Mouse (Mus musculus) heart, adult 8-10 months (tissue): ENCODE results near the gene Polr3c. TPM values are rescaled to one million over a fixed set of nuclear protein-coding genes. Genes with fewer than 3 reads are reported as not detected.
"Not testable (repeated sequence)": the region's sequence is repeated elsewhere in the genome, so short reads cannot be mapped to it uniquely, and the experiment has no call there.

Experiments
- DNase-seq: peaks from one replicate; pipeline ENCODE4 v3.0.0; 2022; ENCODE audit warnings: low spot score
- total RNA-seq, 4 experiments: library from RNA; stranded (reverse); gene quantifications; 2 replicates each; pipeline ENCODE4 v1.2.4; 2022

The Polr3c gene
- total RNA-seq, 4 experiments from 2014 or later, result 22.8 to 25.7 (median 24.0) TPM

DNA sequence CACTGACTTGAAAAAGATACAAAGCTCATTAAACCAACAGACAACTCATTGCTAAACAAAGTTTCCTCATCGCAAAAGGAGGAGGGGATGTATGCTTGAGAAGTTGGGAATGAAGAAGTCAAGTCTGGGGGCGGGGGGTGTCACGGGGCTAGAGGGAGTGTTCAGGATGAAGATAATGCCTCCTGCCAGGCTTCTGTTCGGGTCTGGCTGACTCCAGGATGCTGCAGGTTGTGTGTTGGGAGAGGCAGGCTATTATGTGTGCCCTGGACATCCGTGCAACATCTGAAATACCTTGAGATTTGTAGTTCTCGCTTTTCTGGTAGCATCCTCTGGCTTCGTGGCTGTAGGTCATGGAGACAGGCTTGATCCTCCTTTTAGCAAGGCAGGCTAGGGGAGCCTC is 49.0 kb downstream of the Polr3c start:
- no peak for DNase-seq

DNA sequence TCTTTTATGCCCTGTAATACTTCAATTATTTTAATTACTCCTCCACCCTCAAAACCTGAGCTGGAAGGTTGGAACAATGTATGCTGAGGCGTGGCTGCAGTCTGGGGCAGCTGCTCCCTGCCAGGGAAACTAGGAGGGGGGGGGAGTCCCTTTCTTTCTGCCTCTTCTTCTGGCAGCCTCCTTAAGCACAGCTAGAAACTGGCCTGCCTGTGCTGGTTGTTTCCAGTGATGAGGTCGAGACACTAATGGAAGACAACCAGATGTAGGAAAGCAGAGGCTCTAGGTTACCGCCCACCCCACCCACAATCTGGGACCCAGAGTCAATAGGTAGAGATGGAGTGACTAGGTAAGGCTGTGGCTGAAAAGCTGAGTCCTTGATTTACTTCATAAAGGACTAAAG is 51.7 kb downstream of the Polr3c start:
- DNase-seq, result no peak

DNA sequence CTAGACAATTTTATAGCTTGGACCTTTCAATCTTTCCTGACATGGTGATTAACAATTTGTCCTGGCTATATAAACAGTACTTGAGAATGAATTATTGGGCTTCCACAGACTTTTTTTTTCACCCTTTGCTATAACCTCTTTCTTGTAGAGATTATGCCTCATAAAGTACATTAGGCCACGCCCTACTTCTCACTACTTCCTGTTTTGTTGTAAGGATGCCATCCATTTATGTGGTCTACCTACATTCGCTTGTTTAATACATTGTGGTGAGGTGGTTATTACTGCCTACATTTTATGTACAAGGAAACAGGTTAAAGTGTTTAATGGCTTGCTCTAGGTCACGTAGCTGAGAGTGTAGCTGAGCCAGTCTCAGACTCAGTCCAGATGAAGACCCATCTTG is 52.3 kb downstream of the Polr3c start:
- no peak for DNase-seq

DNA sequence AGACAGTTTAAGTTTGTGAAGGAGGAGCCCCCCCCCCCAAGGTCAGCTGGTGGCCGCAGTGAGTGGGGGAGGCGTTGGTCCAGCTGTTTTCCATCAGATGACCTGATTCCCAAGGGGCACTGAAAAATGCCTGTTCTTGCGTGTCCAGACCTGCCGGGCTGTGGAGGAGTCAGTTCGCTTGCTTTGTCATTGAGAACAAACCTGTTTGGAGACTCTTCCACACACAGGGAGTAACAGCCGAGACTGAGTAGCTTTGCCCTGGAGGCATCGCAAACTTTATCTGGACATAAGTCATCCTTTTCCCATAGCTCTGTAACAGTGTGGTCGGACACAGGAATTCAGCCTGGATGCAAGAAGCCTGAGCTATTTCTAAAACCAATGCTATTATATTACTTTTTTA is 53.0 kb downstream of the Polr3c start:
- DNase-seq, result no peak

DNA sequence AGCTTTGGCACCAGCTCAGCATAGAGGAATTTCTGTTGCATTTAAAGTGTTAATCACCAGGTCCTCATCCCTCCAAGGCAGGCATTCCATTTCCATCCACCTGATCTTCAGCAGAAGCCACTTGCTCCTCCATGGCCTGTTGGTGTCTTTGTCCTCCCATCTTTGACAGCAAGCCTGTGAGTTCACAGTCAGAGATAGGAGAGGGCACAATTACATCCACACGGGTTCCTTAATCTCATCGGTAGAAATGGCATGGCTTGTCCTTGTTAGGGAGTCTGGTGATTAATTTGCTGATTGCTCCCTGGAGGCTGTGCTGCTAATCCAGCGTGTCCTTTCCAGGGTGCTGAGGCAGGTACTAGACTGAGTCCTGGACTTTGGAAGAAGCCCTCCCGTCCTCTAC is 53.9 kb downstream of the Polr3c start:
- no peak for DNase-seq

DNA sequence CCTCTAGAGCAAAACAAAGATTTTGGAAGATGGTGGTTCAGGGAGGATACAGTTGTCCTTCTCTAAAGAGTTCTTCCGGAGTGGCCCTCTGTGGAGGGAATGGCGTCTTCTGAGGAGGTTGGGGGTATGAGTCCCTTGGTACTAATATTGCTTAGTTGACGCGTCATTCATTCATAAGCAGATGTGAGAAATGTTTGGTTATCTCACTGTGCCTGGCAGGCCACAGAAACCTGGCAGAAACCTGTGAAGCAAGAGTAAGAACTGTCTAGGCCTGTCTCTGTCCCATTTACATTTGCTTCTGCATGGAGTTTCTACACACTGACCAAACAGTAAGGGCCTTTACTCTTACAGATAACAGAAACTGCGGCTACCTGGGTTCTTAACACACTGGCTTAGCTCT is 55.9 kb downstream of the Polr3c start:
- DNase-seq, result no peak

DNA sequence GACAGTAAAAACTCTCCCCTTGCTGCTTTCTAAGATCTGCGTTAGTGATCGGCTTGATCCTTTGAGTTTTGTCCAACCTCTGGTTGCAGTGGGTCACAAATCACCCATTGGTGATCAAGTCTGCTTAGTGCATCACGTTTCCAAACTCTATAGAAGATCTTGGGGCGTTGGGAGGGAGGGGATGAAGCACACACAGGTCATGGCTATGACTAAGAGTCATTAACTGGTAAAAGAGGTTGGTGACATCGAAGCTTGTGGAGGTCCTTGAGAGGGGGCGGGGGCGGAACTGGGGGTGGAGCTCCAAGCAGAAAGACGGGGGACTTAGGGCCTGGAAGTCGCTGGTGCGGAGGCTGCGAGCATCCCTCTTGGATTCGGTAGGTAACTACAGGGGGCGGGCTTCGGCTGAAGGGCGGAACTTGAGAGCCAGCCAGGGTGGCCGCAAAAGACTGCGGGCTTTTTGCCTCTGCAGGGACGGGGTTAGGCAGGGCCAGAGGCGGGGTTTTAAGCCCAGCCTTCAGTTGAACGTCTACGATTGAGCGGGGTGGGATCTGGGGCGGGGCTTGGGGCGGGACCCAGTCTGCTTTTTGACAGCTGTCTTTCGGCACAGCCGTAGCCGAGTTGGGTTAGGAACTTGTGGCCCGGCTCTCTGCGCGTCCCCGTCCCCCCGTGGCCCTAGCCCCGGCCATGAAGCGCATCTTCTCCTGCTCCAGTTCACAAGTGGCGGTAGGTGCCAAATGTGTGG is 57.5 kb downstream of the Polr3c start, which contains the start of gene Ankrd35:
Gene Ankrd35, plus strand, starts transcription at position 405 of the 742 bp plus-strand sequence.
- DNase-seq, result peak; percentile 56

DNA sequence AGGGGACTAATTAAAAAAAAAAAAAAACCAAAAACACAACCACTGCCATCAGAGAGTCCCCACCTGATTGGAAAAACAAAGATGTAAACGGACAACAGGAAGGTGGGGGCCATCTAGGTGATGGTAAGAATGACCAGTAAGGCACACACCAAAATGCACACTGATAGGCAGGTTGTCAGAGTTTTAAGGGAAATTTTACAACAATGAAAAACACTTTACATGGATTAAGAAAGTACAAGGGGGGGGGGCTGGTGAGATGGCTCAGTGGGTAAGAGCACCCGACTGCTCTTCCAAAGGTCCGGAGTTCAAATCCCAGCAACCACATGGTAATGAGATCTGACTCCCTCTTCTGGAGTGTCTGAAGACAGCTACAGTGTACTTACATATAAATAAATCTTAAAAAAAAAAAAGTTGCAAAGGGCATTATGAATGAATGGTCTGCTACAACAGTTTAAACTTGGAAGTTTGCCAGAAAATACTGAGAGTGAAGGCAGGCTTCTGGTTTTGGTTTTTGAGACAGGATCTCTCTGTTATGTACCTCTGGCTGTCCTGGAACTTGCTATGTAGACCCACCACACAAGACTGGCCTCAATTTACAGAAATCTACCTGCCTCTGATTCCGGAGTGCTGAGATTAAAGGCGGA is 58.9 kb downstream of the Polr3c start:
- no peak for DNase-seq

DNA sequence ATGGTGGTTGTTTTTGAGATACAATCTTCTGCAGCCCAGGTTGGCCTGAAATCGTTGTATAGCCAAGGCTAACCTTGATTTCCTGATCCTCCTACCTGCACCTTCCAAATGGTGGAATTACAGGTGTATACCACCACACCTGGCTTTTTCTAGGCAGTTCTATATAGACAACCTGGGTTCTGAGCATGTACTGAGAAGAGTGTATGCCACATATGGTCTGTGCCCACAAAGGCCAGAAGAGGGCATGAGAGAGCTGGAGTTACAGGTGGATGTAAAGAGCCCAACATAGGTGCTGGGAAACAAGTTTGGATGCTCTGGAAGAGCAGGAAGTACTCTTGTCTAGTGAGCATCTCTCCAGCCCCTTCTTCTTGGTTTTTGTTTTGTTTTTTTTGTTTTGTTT is 60.1 kb downstream of the Polr3c start:
- DNase-seq, result no peak

DNA sequence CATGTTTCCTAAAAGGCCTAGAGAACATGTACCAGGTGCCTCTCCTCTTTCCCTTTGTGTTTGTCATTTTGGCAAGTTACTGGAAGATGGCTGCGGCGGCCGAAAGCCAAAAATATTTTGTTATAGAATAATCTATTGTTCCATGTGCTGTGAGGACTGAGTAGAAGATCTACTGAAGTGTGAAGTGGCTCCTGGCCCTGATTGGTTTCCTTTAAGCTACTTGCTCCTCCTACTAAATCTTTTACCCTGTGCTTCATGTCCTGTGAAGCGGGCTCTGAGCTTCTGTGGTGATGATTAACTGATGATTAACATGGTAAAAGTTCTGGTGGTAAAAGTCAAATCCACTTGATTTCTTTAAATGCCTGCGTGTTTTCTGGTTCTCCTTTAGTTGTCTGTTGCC is 60.5 kb downstream of the Polr3c start:
- no peak for DNase-seq

DNA sequence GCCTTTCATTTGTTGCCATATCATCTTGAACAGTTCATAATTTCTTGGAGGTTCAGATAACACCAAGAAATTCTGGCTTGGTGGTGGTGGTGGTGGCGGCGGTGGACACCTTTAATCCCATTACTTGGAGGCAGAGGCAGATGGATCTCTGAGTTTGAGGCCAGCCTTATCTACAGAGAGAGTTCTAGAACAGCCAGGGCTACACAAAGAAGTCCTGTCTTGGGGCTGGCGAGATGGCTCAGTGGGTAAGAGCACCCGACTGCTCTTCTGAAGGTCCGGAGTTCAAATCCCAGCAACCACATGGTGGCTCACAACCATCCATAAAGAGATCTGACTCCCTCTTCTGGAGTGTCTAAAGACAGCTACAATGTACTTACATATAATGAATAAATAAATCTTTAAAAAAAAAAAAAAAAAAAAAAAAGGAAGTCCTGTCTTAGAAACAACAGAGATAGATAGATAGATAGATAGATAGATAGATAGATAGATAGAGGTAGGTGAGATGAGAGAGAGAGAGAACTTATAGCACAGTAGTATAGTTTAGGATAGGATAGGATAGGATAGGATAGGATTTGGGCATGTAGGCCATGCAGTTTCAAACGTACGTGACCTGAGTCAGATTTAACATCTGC is 61.6 kb downstream of the Polr3c start:
- DNase-seq, result not testable (repeated sequence)

DNA sequence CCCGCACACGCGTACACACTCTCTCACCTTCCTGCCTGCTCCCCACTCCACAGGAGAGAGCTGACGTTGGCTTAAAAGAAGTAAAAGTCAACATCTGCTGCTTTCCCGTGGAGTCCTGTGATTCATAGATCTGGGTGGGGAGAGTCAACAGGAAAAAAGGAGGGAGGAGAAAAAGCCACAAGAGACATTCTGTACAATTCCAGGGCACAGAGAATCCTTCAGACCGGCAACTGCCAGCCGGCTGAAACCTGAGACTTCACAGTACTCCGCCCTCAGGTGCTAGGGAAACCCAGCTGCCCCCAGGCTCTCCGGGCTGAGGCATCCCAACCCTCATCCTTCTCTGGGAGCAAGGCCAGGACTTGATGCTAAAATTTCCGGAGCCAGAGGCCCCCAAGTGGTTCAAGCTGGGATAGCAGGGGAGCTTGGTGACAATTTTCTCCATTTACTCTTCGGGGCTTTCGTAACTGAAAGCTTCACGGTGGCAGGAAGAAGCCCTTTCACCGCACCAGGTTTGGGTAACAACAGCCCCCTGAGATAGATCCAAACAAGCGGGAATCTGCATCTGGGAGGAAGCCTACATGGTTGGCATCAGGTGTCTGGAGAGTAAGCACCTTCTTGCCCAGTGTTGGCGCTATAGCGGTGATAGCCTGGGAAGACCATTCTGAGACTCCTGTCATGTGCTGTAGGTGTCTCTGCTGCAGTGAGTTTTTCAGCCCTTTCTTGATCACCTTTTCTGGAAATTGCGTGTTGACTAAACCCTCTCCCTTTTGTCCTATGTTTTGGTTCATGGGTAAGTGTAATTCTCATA is 63.8 kb downstream of the Polr3c start:
- peak; percentile 83 for DNase-seq

DNA sequence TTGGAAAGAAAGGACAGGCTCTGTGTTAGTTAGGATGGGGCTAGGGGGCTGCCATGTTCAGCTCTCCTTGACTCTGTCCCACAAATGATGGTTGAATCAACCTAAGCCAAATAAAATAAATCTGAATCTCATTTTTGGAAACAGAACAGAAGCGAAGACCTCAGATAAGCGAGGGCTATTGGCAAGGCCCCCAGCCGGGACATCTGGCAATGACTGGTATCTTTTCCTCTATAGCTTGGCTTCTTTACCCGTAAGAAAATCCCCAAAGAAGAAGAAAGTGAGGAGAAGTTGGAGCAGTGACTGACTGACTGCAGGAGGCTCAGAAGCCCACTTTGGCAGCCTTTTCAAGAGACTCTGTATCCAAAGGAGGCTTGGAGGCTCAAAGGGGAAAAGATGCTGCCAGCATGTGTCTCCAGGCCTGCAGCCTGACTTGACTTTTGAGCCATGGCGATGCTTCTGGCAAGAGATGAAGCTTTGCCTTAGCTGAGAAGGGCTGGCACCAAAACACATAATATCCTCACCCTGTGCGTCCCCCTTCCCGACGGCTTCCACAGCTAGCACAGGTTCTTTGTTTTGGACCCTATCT is 64.6 kb downstream of the Polr3c start:
- no peak for DNase-seq

Other genes with a start within 250 kb of the Polr3c start
- gene Hfe2, start 202.5 kb downstream of the Polr3c start, total RNA-seq, result 100 to 1,000 TPM; 271 to 333 (median 312) TPM
- 100 to 1,000 TPM; 346 to 908 (median 654) TPM for gene Txnip, start 169.7 kb downstream of the Polr3c start, total RNA-seq
- gene Gm16253, start 150.6 kb downstream of the Polr3c start, total RNA-seq, result 1 to 10 TPM in 3 of 4 experiments, not detected in 1; 2.5 to 3.3 (median 3.2) TPM
- 10 to 100 TPM; 31.7 to 35.2 (median 34.7) TPM for gene Polr3gl, start 133.4 kb downstream of the Polr3c start, total RNA-seq
- 1 to 10 TPM; 1.1 to 2.5 (median 2.0) TPM for gene Ankrd34a, start 131.0 kb downstream of the Polr3c start, total RNA-seq
- 10 to 100 TPM; 20.9 to 31.1 (median 25.8) TPM for gene Lix1l, start 126.5 kb downstream of the Polr3c start, total RNA-seq
- 10 to 100 TPM; 29.0 to 39.9 (median 32.0) TPM for gene Rbm8a, start 97.7 kb downstream of the Polr3c start, total RNA-seq
- 10 to 100 TPM; 33.9 to 41.4 (median 36.5) TPM for gene Pex11b, start 92.3 kb downstream of the Polr3c start, total RNA-seq
- gene Gm42957, start 92.2 kb downstream of the Polr3c start, total RNA-seq, result under 1 TPM in 2 of 4 experiments, not detected in 2; 0.11 to 0.25 TPM
- under 1 TPM; 0.22 to 0.43 (median 0.33) TPM for gene Itga10, start 82.0 kb downstream of the Polr3c start, total RNA-seq
- 1 to 10 TPM in 3 of 4 experiments, under 1 TPM in 1; 0.57 to 2.1 (median 1.6) TPM for gene Ankrd35, start 57.5 kb downstream of the Polr3c start, total RNA-seq
- gene Pias3, start 31.2 kb downstream of the Polr3c start, total RNA-seq, result 10 to 100 TPM; 12.6 to 15.1 (median 14.5) TPM
- gene Nudt17, start 19.1 kb downstream of the Polr3c start, total RNA-seq, result 1 to 10 TPM; 2.9 to 4.0 (median 3.2) TPM
- gene Rnf115, start within 50 bp of the Polr3c start, total RNA-seq, result 10 to 100 TPM; 21.5 to 32.5 (median 27.8) TPM
- gene Pdzk1, start 101.7 kb upstream of the Polr3c start, total RNA-seq, result not detected
- gene Cd160, start 101.7 kb upstream of the Polr3c start, total RNA-seq, result not detected
- gene Gja5, start 177.1 kb upstream of the Polr3c start, total RNA-seq, result 10 to 100 TPM; 16.6 to 20.9 (median 17.2) TPM
- 10 to 100 TPM; 21.3 to 24.7 (median 23.3) TPM for gene Gpr89, start 177.7 kb upstream of the Polr3c start, total RNA-seq
- under 1 TPM in 1 of 4 experiments, not detected in 3; 0.03 TPM for gene Gja8, start 198.4 kb upstream of the Polr3c start, total RNA-seq